Mouse (Mus musculus) left cerebral cortex, adult 2 months (tissue): ENCODE measurements around the gene Fnbp1. TPM values are rescaled to one million over a fixed set of nuclear protein-coding genes. Genes with fewer than 3 reads are reported as not detected.
A peak's percentile ranks its signal among the peaks of the same experiment; 100 is the strongest.

Experiments
- DNase-seq, 2 experiments: peaks; one replicate each; pipeline ENCODE4 v3.0.0; 2021 to 2022; ENCODE audit warnings: low spot score in 2 of 2, mixed read lengths in 1 of 2; ENCODE audit errors: extremely low spot score in 1 of 2
- H3K27ac ChIP-seq: fragments of 200-600 bp; 2 replicates; pipeline ENCODE4 v1.8.1; 2022
- H3K4me3 ChIP-seq: fragments of 200-600 bp; 2 replicates; pipeline ENCODE4 v1.8.1; 2022
- CTCF ChIP-seq: fragments of 200-600 bp; IDR thresholded peaks from 2 replicates; pipeline ENCODE4 v1.8.1; 2022; ENCODE audit warnings: antibody characterized with exemption, mild to moderate bottlenecking, moderate library complexity
- intact Hi-C: fragments of 180-260 bp; cut with DNase I; formaldehyde crosslinking; loops from one replicate; pipeline ENCODE4 v1.15.1; 2025
- total RNA-seq, 2 experiments: library from RNA; stranded (reverse); gene quantifications; 2 replicates each; pipeline ENCODE4 v1.2.3; 2021

The Fnbp1 gene
- total RNA-seq, 2 experiments from 2014 or later, result 85.8 to 101 TPM

- TF ChIP-seq CTCF, result no peak
- intact Hi-C loops, result no loop called here
- H3K4me3 ChIP-seq, result no peak overlapping the region
- H3K27ac ChIP-seq, result no peak overlapping the region
- no peak for DNase-seq
These were observed 36.5 kb downstream of the Fnbp1 start for GRCm38 (mm10) chr2:31105279-31105678.

- no peak overlapping the region for H3K4me3 ChIP-seq
- intact Hi-C loops, result no loop called here
- no peak overlapping the region for H3K27ac ChIP-seq
- TF ChIP-seq CTCF, result no peak
- DNase-seq, result no peak
These were observed 38.5 kb downstream of the Fnbp1 start for GRCm38 (mm10) chr2:31103321-31103720.

GRCm38 (mm10) chr2:31101285-31101684, 40.5 kb downstream of the Fnbp1 start:
- H3K27ac ChIP-seq, result no peak overlapping the region
- H3K4me3 ChIP-seq, result no peak overlapping the region
- DNase-seq, result no peak
- intact Hi-C loops, result no loop called here
- no peak for TF ChIP-seq CTCF

- DNase-seq, result no peak
- intact Hi-C loops, result no loop called here
- Histone ChIP-seq H3K4me3 (no peak overlapping the region), H3K27ac (no peak overlapping the region)
- no peak for TF ChIP-seq CTCF
These were observed 42.7 kb downstream of the Fnbp1 start for GRCm38 (mm10) chr2:31099079-31099478.

- TF ChIP-seq CTCF, result no peak
- Histone ChIP-seq H3K4me3 (no peak overlapping the region), H3K27ac (no peak overlapping the region)
- DNase-seq, result no peak
- intact Hi-C loops, result no loop called here
These were observed 43.2 kb downstream of the Fnbp1 start for GRCm38 (mm10) chr2:31098616-31099015.

- no peak overlapping the region for H3K4me3 ChIP-seq
- intact Hi-C loops, result no loop called here
- no peak for TF ChIP-seq CTCF
- no peak for DNase-seq
- no peak overlapping the region for H3K27ac ChIP-seq
These were observed 44.5 kb downstream of the Fnbp1 start for GRCm38 (mm10) chr2:31097276-31097675.

GRCm38 (mm10) chr2:31096119-31096518, 45.7 kb downstream of the Fnbp1 start:
- H3K27ac ChIP-seq, result no peak overlapping the region
- TF ChIP-seq CTCF, result no peak
- intact Hi-C loops, result no loop called here
- no peak for DNase-seq
- no peak overlapping the region for H3K4me3 ChIP-seq

GRCm38 (mm10) chr2:31094565-31094964, 47.2 kb downstream of the Fnbp1 start:
- intact Hi-C loops, result no loop called here
- Histone ChIP-seq H3K27ac (no peak overlapping the region), H3K4me3 (no peak overlapping the region)
- DNase-seq, result no peak
- TF ChIP-seq CTCF, result no peak

GRCm38 (mm10) chr2:31092939-31093338, 48.9 kb downstream of the Fnbp1 start:
- no peak overlapping the region for H3K4me3 ChIP-seq
- no peak for DNase-seq
- intact Hi-C loops, result no loop called here
- TF ChIP-seq CTCF, result no peak
- H3K27ac ChIP-seq, result no peak overlapping the region

GRCm38 (mm10) chr2:31091182-31091581, 50.6 kb downstream of the Fnbp1 start:
- Histone ChIP-seq H3K4me3 (no peak overlapping the region), H3K27ac (no peak overlapping the region; the same call in 1 of the 2 replicates)
- no peak for TF ChIP-seq CTCF
- intact Hi-C loops, result no loop called here
- DNase-seq, result no peak

- TF ChIP-seq CTCF, result no peak
- Histone ChIP-seq H3K27ac (peak overlapping the region; percentile 72), H3K4me3 (no peak overlapping the region)
- no peak for DNase-seq
- intact Hi-C loops, result loop anchor here (2.0 kb wide), 1 partner anchor 33 kb away; no protein-coding TSS in a partner anchor
These were observed 52.2 kb downstream of the Fnbp1 start for GRCm38 (mm10) chr2:31089607-31090006.

GRCm38 (mm10) chr2:31088871-31089270, 52.9 kb downstream of the Fnbp1 start:
- intact Hi-C loops, result loop anchor here (2.0 kb wide), 1 partner anchor 32 kb away; no protein-coding TSS in a partner anchor
- Histone ChIP-seq H3K4me3 (no peak overlapping the region), H3K27ac (peak overlapping the region; percentile 72)
- no peak for TF ChIP-seq CTCF
- DNase-seq, result no peak
